Mouse (Mus musculus): ENCODE measurements around the gene E130218I03Rik.
A peak's percentile ranks its signal among the peaks of the same experiment; 100 is the strongest.
"Not testable (repeated sequence)": the region's sequence is repeated elsewhere in the genome, so short reads cannot be mapped to it uniquely, and the experiment has no call there.

The E130218I03Rik gene

DNA sequence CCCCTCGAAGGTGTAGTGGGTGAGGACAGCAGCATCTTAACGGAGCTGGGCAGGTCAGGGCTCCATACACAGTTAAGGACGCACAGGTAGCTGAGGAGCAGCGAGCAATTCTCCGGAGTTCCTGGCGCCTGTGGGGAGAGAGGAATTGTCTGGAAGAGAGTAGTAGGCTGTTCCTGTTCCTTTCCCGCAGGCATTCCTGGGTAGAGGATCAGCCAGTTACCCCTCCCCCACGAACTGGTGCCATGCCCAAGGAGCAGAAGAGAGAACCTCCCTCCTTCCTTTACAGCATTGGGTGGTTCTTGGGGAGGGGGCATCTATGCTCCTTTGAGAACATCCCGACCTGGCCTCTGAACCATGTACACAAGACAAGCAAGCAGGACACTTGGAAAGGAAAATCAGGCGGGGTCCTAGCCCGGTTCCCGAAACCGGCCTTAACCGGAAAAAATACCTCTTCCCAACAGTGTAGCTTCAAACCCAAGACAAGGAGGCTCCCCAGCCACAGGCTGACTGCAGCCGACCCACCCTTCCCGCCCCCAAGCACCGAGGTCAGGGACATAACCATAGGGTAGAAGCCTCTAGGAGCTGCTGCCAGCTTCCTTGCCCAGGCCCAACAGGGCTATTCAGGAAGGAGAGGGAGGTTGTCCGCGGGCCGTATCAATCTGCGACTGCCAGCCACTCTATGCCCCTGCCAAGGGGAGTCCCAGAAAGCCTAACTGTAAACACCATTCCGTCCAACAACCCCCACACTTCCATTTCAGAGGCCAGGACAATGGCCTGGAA, 8.9 kb downstream of the E130218I03Rik start:
- peak; percentile 61 for DNase-seq

DNA sequence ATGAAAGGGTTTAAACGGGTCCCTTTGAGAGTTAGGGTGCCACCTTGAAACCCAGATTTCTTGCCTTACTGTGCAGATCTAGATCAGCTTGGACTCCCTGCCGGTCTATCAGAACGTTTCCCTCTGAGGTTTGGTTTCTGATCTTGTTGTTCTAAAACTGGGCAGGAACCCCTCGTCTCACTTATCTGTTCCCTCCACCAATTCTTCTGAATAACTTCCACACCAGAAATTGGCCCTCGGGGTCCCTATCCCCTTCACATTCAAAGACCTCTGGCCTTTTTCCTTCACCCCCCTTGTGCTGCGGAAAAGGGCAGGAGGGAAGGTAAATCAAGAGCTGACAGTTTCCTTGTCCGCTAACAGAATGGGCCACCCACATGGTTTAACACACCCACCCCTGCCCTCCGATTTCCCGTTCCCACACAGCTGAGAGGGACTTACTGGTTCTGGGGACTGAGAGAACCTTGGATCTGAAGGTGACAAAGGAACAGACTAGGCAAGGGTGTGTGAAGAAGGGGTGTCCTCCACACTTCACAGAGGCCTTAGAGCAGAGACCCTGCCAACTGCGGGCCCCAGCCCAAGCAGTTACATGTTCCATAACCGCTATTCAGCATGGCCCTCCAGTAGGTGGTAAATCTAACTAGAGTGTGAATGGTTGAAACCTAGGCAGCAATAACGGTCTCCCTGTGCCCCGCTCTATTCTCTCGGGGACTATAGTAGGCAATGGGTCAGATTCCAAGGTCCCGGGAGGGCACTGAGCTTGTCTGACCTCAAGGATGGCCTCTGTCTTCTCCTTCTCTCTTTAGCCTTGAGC, 9.7 kb downstream of the E130218I03Rik start:
- DNase-seq, result peak; percentile 21

DNA sequence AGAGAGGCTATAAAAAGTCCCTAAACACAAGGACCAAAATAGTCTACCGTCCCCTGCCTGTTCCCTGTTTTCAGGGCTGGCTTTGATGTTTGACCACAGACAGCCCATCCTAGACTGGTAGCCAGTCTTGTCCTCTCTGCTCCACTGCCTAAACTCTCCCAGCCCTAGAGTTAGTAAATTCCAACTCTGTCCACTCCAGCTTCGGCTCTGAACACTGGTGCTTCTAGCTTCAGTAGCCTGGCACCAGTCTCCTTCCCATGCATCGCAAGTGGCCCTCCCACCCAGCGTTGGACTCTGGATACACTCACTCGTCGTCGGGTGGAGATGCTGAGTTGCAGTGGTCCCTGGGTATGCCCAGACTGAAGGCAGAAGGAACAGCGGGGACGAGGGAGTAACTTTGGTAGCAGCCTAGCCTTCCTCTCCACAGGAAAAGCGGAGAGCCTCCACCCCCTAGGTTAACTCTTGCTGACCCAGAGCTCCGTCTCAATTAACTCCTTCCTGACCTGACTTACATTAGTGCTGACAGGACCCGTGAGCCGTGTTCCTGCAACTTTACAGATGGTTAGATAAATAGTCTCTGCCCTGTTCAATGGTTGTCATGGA, 10.4 kb downstream of the E130218I03Rik start, which contains the start of gene Grrp1:
Gene Grrp1, minus strand, starts transcription at position 385 of the 603 bp plus-strand sequence.
- peak; percentile 40 for DNase-seq

DNA sequence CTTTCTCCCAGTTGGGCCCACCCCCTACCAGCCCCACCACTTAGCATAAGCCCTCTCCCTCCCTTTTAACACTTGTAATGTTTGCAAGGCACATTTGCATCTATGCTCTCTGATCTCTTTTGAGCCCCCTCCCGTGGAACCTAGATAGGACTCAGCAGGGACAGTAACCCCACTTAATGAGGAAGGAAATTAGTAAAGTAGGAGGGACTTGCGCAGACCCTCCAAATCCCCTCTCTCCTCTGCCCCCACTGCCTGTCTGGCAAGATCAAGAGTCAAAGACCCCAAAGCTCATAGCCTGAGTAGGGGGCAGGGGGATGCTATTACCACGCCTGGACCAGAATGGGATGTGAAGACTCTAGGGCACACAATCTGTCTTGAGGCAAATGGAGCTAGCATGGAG, 11.4 kb downstream of the E130218I03Rik start:
- no peak for DNase-seq

DNA sequence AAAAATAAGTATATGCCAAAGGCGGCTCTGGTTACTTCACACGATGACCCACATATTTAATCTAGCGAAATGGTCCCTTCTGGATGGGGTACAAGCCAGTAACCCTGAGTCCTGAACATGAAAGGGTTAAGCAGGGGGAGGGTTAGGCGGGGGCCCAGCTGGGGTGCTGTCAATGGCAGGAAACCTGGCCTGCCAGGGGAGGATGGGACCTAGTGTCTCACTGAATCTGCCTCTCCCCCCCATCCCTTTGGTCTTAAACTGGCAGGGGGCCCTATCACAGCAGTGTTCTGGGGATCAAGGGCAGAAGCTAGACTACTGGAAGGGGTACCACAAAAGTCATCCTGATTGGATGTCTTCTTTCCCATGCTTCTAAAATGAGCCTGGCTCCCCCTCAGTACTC, 12.4 kb downstream of the E130218I03Rik start:
- peak; percentile 46 for DNase-seq

DNA sequence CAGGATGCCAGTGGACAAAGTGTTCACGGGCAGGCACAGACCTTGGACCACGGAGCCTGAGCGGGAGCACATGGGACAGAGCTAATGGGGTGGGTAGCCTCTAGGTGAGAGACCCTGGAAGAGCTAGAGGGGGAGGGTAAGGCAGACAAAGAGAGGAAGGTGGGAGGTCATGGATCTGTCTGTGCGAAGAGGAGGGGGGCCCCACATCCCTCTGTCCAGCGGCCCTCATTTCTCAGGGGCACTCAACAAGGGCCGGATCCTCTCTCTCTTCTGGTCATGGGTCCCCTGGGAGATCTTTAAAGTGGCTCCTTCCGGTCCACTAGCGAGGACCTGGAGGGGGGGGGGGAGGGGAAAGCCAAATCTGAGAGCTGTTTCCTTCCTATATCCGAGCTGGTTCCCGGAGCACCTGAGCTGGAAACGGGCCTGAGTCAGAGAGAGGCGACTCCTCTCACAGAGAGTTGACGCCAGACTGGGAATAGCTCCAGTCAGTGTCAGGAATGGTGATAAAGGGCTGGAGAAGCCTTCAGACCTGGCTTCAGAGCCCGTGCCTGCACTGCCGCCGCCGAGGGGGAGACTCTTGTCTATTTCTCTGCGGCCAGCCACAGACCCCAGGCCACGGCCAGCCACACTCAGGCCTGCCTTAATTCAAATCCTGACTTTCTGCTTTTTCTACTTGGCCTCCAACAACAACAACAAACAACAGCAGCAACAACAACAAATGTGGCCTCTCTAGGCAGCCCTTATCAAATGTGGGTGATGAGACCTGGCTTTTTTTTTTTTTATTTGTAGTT, 13.1 kb downstream of the E130218I03Rik start:
- DNase-seq, result no peak

DNA sequence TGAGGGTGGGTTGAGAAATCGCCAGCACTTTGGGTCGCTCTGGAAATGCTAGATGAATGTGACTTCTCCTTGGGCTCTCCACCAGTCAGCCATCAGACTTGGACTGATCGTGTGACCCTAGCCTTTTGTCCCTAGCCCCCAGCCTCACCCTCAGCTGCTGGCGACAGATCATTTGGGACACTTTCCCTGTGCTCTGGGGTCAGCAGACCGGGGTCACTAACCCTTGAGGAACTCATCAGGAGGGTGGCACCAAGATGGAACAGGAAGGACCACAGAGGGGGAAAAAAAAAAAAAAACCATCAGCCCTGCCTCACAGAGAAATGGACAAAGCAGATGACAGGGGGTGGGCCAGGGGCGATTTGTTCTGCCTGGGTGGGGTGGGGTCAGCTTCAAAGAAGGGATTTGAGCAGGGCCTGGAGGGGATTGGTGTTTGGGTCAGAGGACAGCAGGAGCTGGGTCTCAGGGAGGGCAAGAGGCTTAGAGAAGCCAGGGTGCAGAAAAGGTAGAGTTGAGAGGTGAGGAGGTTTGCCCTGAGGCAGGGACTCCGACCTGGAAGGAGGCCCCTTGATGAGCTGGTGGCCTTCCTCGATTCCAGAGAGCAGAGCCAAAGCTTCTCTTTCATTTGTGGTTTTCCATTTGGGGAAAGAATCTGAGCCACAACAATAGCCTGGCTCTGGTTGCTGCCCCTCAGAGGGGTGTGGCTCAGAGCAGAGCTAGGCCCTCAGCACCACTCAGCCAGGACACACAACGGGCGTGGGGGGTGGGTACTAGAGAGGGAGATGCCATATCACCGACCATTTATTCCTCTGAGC, 13.9 kb downstream of the E130218I03Rik start:
- peak; percentile 44 for DNase-seq

DNA sequence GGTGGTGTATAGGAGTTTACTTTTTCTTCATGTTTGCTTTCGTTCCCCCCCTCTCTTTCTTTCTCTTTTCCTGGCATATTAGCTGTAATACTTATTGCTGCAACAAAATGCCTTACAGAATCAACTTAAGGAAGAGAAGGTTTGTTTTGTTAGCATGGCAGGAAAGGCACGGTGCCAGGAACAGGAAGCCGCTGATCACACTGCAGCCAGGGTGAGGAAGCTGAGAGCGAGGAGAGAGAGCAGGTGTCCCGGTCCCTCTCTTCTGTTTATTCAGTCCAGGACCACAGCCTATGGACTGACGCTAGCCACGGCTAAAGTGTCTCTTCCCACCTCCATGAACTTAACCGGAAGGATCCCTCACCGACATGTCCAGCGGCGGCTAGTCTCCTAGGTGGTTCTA, 14.9 kb downstream of the E130218I03Rik start:
- DNase-seq, result peak; percentile 59

DNA sequence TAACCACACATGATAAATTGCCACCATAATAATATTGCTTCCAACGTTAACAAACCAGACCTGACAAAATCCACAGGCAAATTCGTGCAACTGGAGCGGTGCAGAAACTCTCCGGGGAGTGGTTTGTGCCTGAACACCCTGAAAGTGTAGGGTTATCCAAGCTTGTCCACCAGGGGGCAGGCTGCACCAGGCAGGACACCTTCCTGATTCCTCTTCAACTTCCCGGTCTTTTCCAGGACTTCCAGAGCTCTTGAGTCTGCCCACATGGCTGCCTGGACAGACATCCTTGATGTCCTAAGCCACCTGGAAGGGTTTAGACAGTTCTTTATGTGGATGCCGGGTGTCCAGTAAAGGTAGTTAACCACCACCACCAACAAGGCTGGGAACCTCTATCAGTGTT, 19.7 kb downstream of the E130218I03Rik start:
- peak; percentile 83 for DNase-seq

DNA sequence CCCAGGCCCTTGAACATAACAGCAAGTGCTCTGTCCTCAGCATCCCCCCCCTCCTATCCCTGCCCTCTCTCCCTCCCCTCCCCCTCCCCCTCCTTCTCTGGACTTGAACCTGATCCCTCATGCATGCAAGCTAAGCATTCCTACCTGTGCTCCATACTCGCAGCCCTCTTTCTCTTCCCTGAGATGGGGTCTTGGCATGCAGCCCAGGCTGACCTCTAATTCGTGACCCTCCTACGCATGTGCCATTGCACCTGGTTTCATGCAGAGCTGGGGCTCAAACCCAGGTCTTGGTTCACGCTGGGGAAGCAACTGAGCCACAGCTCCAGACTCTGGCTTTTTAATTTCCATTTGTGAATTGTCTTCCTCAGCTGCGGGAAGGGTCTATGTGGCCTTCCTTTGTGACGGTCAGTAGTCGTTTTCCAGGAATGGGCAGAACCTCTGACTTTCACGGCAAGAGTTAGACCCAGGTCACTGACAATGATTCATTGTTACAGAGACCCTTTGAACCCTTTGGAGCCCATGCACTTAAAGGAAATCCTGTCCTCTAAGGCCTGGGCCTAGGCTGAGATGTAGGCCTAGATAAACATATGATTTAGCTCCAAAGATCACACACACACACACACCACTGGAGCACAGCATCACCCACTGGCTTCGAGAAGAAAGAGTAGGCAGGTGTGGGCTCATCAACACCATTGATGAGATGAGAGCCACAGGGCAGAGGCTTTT, 22.6 kb downstream of the E130218I03Rik start:
- no peak for DNase-seq

DNA sequence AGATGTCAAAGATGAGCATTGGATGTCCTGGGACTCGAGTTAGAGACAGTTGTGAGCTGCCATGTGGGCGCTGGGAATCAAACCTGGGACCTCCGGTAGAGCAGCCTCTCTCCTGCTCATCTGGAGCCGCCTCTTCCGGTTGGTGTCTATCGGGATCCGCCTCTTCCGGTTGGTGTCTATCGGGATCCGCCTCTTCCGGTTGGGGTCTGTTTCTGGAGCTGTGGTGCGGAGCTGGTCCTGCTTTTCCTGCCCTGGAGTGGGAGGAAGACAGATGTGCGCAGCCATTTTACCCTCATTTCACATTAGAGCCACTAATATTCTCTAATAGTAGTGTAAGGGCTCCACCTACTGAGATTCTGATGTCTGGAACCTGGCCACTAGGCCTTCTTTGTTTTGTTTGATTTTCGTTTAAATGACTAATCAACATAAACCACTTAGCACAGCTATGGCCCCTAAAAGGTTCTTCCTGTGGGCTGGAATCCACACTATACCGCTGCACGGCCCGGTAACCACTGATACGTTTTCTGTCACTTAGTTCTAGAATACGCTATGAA, 24.7 kb downstream of the E130218I03Rik start:
- peak; percentile 24 for DNase-seq

DNA sequence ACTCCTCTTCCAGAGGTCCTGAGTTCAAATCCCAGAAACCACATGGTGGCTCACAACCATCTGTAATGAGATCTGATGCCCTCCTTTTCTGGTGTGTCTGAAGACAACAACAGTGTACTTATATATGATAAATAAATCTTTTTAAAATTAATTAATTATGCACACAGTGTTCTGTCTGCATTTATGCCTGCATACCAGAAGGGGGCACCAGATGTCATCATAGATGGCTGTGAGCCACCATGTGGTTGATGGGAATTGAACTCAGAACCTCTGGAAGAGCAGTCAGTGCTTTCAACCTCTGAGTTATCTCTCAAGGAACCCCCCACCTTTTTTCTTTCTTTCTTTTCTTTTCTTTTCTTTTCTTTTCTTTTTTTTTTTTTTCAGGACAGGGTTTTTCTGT, 26.2 kb downstream of the E130218I03Rik start:
- not testable (repeated sequence) for DNase-seq

DNA sequence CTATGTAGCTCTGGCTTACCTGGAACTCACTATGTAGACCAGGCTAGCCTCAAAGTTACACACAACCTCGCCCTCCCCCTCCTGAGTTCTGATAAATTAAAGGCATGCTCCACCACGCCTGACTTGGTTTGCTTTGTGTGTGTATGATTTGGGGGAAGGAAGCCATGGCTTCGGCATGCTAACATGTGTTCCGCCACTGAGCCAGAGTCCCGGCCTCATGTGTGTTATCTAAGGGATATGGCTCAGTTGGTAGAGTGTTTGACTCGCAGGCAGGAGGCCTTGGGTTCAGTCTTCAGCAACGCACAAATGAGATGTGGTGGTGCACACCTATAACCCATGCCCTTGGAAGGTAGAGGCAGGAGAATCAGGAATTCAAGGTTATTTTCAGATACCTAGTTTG, 28.5 kb downstream of the E130218I03Rik start:
- no peak for DNase-seq

DNA sequence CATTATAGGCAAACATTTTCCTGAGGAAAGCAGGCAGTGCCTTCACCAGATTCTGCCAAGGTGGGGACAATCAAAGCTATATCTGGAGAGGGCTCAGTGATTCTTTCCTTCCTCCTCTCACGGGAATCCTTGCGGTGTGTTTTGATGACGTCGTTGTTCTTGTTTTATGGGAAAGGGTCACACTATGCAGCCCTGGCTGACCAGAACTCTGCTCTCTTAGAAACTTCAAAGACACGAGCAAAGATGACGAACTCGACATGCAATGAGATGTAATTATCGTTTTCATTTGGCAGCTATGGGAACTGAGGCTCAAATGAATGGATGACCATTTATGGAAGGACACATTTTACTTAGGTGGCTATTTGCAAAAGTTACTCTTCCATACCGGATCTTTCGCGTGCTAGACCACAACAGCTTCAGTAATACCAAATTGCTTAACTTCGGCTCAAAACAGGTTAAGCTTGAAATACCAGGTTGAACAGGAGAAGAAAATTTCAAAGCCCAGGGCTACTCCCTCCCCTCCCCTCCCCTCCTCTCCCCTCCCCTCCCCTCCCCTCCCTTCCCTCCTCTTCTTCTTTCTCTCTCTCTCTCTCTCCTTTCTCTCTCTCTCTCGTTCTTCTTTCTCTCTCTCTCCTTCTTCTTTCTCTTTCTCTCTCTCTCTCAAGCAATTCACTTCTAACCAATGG, 29.4 kb downstream of the E130218I03Rik start:
- DNase-seq, result peak; percentile 37

DNA sequence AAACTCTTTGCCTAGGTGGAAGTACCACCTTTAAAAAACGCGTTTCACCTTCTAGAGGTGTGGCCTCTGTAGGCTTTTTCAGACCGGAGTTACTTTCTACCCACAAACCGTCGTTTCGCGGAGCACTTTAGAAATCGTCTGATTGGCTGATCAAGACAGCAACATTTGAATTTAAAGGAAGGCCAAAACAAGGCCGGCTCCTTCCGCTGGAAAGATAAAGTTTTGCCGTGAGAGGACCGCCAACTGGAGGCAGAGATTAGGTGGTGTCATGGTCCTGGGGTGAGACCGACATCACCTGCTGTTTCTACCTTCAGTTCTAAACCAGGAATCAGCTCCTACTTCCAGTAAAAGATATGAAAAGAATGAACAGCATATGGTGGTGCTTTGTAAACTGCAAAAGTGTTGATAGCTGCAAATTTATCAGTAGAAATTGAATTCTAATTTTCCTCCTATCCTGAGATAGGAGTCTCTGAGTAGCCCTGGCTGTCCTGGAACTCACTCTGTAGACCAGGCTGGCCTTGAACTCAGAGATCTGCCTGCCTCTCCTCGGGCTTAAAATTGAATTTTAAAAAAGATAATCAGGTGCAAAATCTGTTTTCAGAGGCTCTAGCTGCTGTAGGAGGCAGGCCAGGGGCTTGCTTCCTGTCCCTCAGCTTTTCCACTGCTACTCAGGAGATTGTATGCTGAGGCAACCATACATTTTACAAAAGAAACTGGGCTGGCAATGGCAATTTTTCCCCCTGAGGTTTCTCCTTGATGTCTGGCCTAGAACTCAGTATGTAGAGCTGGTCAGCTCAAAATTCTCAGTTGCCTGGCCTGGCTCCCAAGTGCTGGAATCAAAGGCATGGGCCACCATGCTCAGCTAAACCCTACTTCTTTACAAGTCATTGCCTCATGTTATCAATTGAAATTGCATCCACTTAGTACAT, 30.2 kb downstream of the E130218I03Rik start:
- peak; percentile 58 for DNase-seq

DNA sequence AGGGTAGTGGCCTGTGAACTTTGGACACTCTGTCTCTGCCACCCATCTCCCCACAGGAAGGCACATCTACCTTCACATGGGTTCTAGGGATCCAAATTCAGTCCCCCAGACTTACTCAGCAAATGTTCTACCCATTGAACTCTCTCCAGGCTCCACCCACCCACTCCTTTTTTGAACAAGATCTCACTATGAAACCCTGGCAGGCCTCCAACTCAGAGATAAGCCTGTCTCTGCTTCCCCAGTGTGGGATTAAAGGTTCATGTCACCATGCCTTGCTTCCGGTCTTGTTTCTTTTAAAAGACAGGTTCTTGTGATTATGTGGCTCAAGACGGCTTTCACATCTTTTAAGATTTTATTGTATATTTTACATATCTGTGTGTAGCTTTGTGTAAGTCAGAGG, 41.5 kb downstream of the E130218I03Rik start:
- DNase-seq, result peak; percentile 17

DNA sequence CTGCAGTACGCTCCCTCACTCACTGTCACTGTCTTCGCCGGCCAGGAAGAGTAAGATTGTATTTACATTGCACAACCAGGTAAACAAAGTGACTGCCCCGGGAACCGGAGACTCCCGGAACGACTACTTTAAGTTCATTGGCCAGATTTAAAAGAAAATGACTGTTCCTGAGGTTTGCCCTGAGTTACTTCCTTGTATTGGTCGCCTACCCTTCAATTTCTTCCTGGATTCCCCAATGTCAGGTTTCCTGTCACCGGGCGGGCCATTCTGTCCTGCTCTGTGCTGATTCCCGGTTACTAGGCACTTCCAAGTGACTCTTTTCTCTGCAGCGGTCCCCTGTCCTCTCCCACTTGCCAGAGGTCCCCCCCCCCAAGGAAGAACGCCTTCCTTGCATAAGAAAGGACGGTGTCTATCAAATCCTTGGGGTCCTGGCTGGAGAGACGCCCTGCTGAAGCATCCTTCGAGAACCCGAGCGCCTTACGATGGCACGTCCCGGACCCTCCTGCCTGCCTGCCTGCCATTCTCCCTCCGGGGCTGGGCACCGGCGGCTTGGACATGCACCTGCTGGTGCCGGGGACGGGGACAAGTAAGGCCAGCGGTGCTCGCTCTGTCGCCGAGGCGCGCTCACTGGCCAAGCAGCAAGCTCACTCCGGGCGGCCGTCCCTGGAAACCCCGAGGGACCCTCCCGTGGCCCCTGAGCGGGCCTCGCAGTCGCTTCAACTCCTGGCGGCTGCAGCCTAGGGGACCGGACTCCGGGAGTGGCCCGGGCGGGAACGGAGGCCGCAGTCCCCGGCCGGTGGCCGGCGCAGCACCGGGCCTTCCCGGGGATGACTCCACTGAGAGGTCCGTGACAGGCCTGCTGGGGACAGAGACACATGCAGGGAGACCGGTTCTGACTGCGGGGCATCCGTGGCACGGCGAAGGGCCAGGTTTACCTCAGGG, 43.0 kb downstream of the E130218I03Rik start:
- DNase-seq, result peak; percentile 21

DNA sequence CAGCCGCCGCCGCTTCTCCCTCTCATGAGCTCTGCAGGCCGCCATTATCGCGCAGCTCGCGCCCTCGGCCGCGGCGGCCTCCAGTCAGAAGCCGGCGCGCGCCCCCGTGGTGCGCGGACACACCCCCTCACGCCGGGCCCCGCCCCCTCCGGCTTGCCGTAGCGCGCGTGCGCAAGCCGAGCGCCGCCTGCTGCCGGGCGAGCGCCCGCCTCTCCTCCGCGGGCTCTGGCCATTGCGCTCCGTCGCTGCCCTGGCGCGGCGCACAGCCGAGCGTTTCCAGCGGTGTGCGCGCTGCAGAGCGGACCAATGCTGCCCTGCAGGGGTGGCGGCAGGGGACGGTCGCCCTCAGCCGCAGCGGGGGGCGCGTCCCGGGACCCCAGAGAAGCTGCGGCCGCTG, 43.7 kb downstream of the E130218I03Rik start:
- DNase-seq, result peak; percentile 94
